Mouse (Mus musculus): Measurements from ENCODE around the gene Spg7. TPM values are rescaled to one million over a fixed set of nuclear protein-coding genes. Genes with fewer than 3 reads are reported as not detected.

Gene Spg7
- polyA plus RNA-seq, 1 experiment from 2014 or later = 41.3 TPM

GRCm38 (mm10) chr8:123037487-123037886 is 25.3 kb upstream of the Spg7 start:
- no peak overlapping the region for H3K4me3 ChIP-seq (ENCODE audit: low read depth, low read length)
- no peaks in the 10 kb centered on the region for H3K27me3 ChIP-seq (replicated peaks; ENCODE audit: control insufficient read depth, insufficient read depth, low read length)
- no peak overlapping the region for H3K9ac ChIP-seq (ENCODE audit: low read depth, low read length)
- no peaks in the 10 kb centered on the region for H3K36me3 ChIP-seq (ENCODE audit: control insufficient read depth, insufficient read depth, low read length)
- H3K27ac ChIP-seq (ENCODE audit: low read depth, low read length) = peak overlapping the region; percentile 53
- peak overlapping the region; percentile 46 for H3K4me2 ChIP-seq
- 41% methylated on average over 11 of the region's 11 CpGs for WGBS
- no peaks in the 10 kb centered on the region for H3K9me3 ChIP-seq (ENCODE audit: control insufficient read depth, low read length)
- no peak for DNase-seq (ENCODE audit: low spot score)
- peaks cover 71% of the 10 kb centered on the region for H3K4me1 ChIP-seq (replicated peaks; ENCODE audit: control insufficient read depth, insufficient read depth, low read length)
- ATAC-seq (replicated peaks; ENCODE audit: low FRiP score) = no peak

GRCm38 (mm10) chr8:123038351-123038750 is 24.4 kb upstream of the Spg7 start:
- peaks cover 67% of the 10 kb centered on the region for H3K4me1 ChIP-seq (replicated peaks; ENCODE audit: control insufficient read depth, insufficient read depth, low read length)
- WGBS = 68% methylated on average over 2 of the region's 2 CpGs
- no peak overlapping the region for H3K27ac ChIP-seq (ENCODE audit: low read depth, low read length)
- H3K36me3 ChIP-seq (ENCODE audit: control insufficient read depth, insufficient read depth, low read length) = no peaks in the 10 kb centered on the region
- no peak overlapping the region for H3K4me2 ChIP-seq
- no peak for DNase-seq (ENCODE audit: low spot score)
- no peaks in the 10 kb centered on the region for H3K9me3 ChIP-seq (ENCODE audit: control insufficient read depth, low read length)
- H3K27me3 ChIP-seq (replicated peaks; ENCODE audit: control insufficient read depth, insufficient read depth, low read length) = no peaks in the 10 kb centered on the region
- H3K9ac ChIP-seq (ENCODE audit: low read depth, low read length) = no peak overlapping the region
- H3K4me3 ChIP-seq (ENCODE audit: low read depth, low read length) = no peak overlapping the region
- no peak for ATAC-seq (replicated peaks; ENCODE audit: low FRiP score)

- H3K27ac ChIP-seq (ENCODE audit: low read depth, low read length) = no peak overlapping the region
- H3K4me1 ChIP-seq (replicated peaks; ENCODE audit: control insufficient read depth, insufficient read depth, low read length) = peaks cover 60% of the 10 kb centered on the region
- 89% methylated on average over 11 of the region's 11 CpGs for WGBS
- H3K27me3 ChIP-seq (replicated peaks; ENCODE audit: control insufficient read depth, insufficient read depth, low read length) = no peaks in the 10 kb centered on the region
- H3K4me3 ChIP-seq (ENCODE audit: low read depth, low read length) = peak overlapping the region; percentile 100
- H3K36me3 ChIP-seq (ENCODE audit: control insufficient read depth, insufficient read depth, low read length) = no peaks in the 10 kb centered on the region
- H3K9ac ChIP-seq (ENCODE audit: low read depth, low read length) = peak overlapping the region; percentile 100; the same call in 1 of the 2 replicates
- H3K9me3 ChIP-seq (ENCODE audit: control insufficient read depth, low read length) = no peaks in the 10 kb centered on the region
- DNase-seq (ENCODE audit: low spot score) (no peak), ATAC-seq (replicated peaks; ENCODE audit: low FRiP score) (no peak)
- H3K4me2 ChIP-seq = peak overlapping the region; percentile 77
Measured at GRCm38 (mm10) chr8:123039376-123040109, 23.2 kb upstream of the Spg7 start.

GRCm38 (mm10) chr8:123040110-123040650 is 22.6 kb upstream of the Spg7 start:
- peak overlapping the region; percentile 97; the same call in 1 of the 2 replicates for H3K27ac ChIP-seq (ENCODE audit: low read depth, low read length)
- peak overlapping the region; percentile 77 for H3K4me2 ChIP-seq
- no peak for DNase-seq (ENCODE audit: low spot score)
- H3K4me3 ChIP-seq (ENCODE audit: low read depth, low read length) = peak overlapping the region; percentile 100
- peaks cover 53% of the 10 kb centered on the region for H3K4me1 ChIP-seq (replicated peaks; ENCODE audit: control insufficient read depth, insufficient read depth, low read length)
- peak overlapping the region; percentile 100 for H3K9ac ChIP-seq (ENCODE audit: low read depth, low read length)
- no peaks in the 10 kb centered on the region for H3K36me3 ChIP-seq (ENCODE audit: control insufficient read depth, insufficient read depth, low read length)
- no peaks in the 10 kb centered on the region for H3K9me3 ChIP-seq (ENCODE audit: control insufficient read depth, low read length)
- no peaks in the 10 kb centered on the region for H3K27me3 ChIP-seq (replicated peaks; ENCODE audit: control insufficient read depth, insufficient read depth, low read length)
- ATAC-seq (replicated peaks; ENCODE audit: low FRiP score) = no peak
- 21% methylated on average over 4 of the region's 4 CpGs for WGBS

GRCm38 (mm10) chr8:123041008-123041773 is 21.6 kb upstream of the Spg7 start:
- ATAC-seq (replicated peaks; ENCODE audit: low FRiP score) (no peak), DNase-seq (ENCODE audit: low spot score) (peak; percentile 67)
- no peaks in the 10 kb centered on the region for H3K27me3 ChIP-seq (replicated peaks; ENCODE audit: control insufficient read depth, insufficient read depth, low read length)
- no peaks in the 10 kb centered on the region for H3K36me3 ChIP-seq (ENCODE audit: control insufficient read depth, insufficient read depth, low read length)
- H3K9me3 ChIP-seq (ENCODE audit: control insufficient read depth, low read length) = no peaks in the 10 kb centered on the region
- H3K27ac ChIP-seq (ENCODE audit: low read depth, low read length) = peak overlapping the region; percentile 97
- H3K9ac ChIP-seq (ENCODE audit: low read depth, low read length) = peak overlapping the region; percentile 100
- WGBS = under 1% methylated on average over 69 of the region's 71 CpGs
- peaks cover 43% of the 10 kb centered on the region for H3K4me1 ChIP-seq (replicated peaks; ENCODE audit: control insufficient read depth, insufficient read depth, low read length)
- peak overlapping the region; percentile 77 for H3K4me2 ChIP-seq
- H3K4me3 ChIP-seq (ENCODE audit: low read depth, low read length) = peak overlapping the region; percentile 100

- 2% methylated on average over 29 of the region's 60 CpGs for WGBS
- Histone ChIP-seq H3K4me2 (peak overlapping the region; percentile 77), H3K4me1 (replicated peaks; ENCODE audit: control insufficient read depth, insufficient read depth, low read length) (peaks cover 38% of the 10 kb centered on the region), H3K9me3 (ENCODE audit: control insufficient read depth, low read length) (no peaks in the 10 kb centered on the region), H3K27ac (ENCODE audit: low read depth, low read length) (peak overlapping the region; percentile 97), H3K27me3 (replicated peaks; ENCODE audit: control insufficient read depth, insufficient read depth, low read length) (no peaks in the 10 kb centered on the region), H3K9ac (ENCODE audit: low read depth, low read length) (peak overlapping the region; percentile 100), H3K4me3 (ENCODE audit: low read depth, low read length) (peak overlapping the region; percentile 100), H3K36me3 (ENCODE audit: control insufficient read depth, insufficient read depth, low read length) (no peaks in the 10 kb centered on the region)
- ATAC-seq (replicated peaks; ENCODE audit: low FRiP score) (no peak), DNase-seq (ENCODE audit: low spot score) (no peak)
Measured at GRCm38 (mm10) chr8:123041774-123042105, 21.0 kb upstream of the Spg7 start.

- under 1% methylated on average over 86 of the region's 91 CpGs for WGBS
- peak; percentile 98 for DNase-seq (ENCODE audit: low spot score)
- no peaks in the 10 kb centered on the region for H3K27me3 ChIP-seq (replicated peaks; ENCODE audit: control insufficient read depth, insufficient read depth, low read length)
- peak; percentile 97 for ATAC-seq (replicated peaks; ENCODE audit: low FRiP score)
- H3K4me1 ChIP-seq (replicated peaks; ENCODE audit: control insufficient read depth, insufficient read depth, low read length) = peaks cover 32% of the 10 kb centered on the region
- peak within 1 kb of the TSS; percentile 78 for H3K4me2 ChIP-seq
- H3K4me3 ChIP-seq (ENCODE audit: low read depth, low read length) = peak within 1 kb of the TSS; percentile 100
- H3K36me3 ChIP-seq (ENCODE audit: control insufficient read depth, insufficient read depth, low read length) = no peaks in the 10 kb centered on the region
- H3K9me3 ChIP-seq (ENCODE audit: control insufficient read depth, low read length) = no peaks in the 10 kb centered on the region
- H3K27ac ChIP-seq (ENCODE audit: low read depth, low read length) = peak within 1 kb of the TSS; percentile 98
- peak within 1 kb of the TSS; percentile 100 for H3K9ac ChIP-seq (ENCODE audit: low read depth, low read length)
Measured at GRCm38 (mm10) chr8:123042158-123042973, 20.4 kb upstream of the Spg7 start, which contains the start of gene Ankrd11. Gene Ankrd11 (minus strand): TSS chr8:123042277.

- Histone ChIP-seq H3K27me3 (replicated peaks; ENCODE audit: control insufficient read depth, insufficient read depth, low read length) (no peaks in the 10 kb centered on the region), H3K4me3 (ENCODE audit: low read depth, low read length) (peak overlapping the region; percentile 100), H3K4me2 (peak overlapping the region; percentile 78), H3K4me1 (replicated peaks; ENCODE audit: control insufficient read depth, insufficient read depth, low read length) (peaks cover 27% of the 10 kb centered on the region), H3K36me3 (ENCODE audit: control insufficient read depth, insufficient read depth, low read length) (no peaks in the 10 kb centered on the region), H3K9ac (ENCODE audit: low read depth, low read length) (peak overlapping the region; percentile 95), H3K27ac (ENCODE audit: low read depth, low read length) (peak overlapping the region; percentile 98), H3K9me3 (ENCODE audit: control insufficient read depth, low read length) (no peaks in the 10 kb centered on the region)
- DNase-seq (ENCODE audit: low spot score) (no peak), ATAC-seq (replicated peaks; ENCODE audit: low FRiP score) (no peak)
- WGBS = 18% methylated on average over 22 of the region's 22 CpGs
Measured at GRCm38 (mm10) chr8:123042974-123043625, 19.6 kb upstream of the Spg7 start.

Measured in liver, embryonic 11.5 days (tissue).